Mouse (Mus musculus) olfactory bulb, adult 2 months (tissue): ENCODE data around the gene Ppp2r2c.

Source experiments
- CTCF ChIP-seq: fragments of 200-500 bp; IDR thresholded peaks from 2 replicates; pipeline ENCODE4 v1.5.1; 2012; ENCODE audit warnings: low read depth, mild to moderate bottlenecking, low read length, moderate library complexity; ENCODE audit not compliant: insufficient read depth
- POLR2A ChIP-seq: fragments of 200-500 bp; IDR thresholded peaks from 2 replicates; pipeline ENCODE4 v1.6.1; 2012; ENCODE audit warnings: mild to moderate bottlenecking, low read depth, low read length, moderate library complexity; ENCODE audit not compliant: insufficient read depth

DNA sequence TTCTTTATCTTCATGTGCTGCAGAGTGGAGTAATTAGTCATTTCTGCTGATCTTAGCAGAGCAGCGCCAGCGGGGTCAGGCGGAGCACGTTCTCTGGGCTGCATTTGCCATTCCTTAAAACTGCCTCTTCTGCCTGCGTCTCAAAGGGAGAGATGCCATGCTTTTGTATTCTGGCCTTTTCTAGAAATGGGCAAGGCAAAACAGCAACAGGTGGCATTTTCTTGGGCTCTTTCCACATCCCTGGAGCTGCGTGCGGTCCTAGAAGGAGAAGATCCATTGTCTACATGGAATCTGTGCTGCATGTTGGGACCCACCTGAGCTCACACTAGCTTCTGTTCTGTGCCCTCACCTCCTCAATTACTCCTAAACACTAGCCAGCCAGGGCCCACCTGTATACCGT is 29.7 kb downstream of the Ppp2r2c start:
- TF ChIP-seq CTCF = no peak
- TF ChIP-seq POLR2A = no peak
